Mouse (Mus musculus) myocyte (in vitro differentiated cells): ENCODE measurements around the gene Hyal5.

Source experiments
- CEBPB ChIP-seq: IDR thresholded peaks from 2 replicates; pipeline ENCODE4 v1.6.1; 2011; ENCODE audit warnings: mild to moderate bottlenecking, moderate library complexity; ENCODE audit not compliant: poor library complexity, insufficient read depth, severe bottlenecking
- E2F4 ChIP-seq: IDR thresholded peaks from one replicate; pipeline ENCODE4 v1.6.1; 2011; ENCODE audit warnings: mild to moderate bottlenecking, control low read depth, moderate library complexity; ENCODE audit not compliant: insufficient read depth
- MAX ChIP-seq: IDR thresholded peaks from one replicate; pipeline ENCODE4 v1.6.1; 2011; ENCODE audit warnings: low read depth, mild to moderate bottlenecking, control low read depth
- MYOG ChIP-seq, 3 experiments: IDR thresholded peaks; one replicate each; pipeline ENCODE4 v1.6.1; 2011; ENCODE audit warnings: control low read depth in 2 of 3, low read depth in 2 of 3, mild to moderate bottlenecking in 2 of 3; ENCODE audit not compliant: insufficient read length in 2 of 3, control insufficient read depth in 1 of 3, insufficient read depth in 1 of 3
- POLR2A ChIP-seq: IDR thresholded peaks from one replicate; pipeline ENCODE4 v1.6.1; 2011; ENCODE audit warnings: low read depth, mild to moderate bottlenecking, control low read depth, moderate library complexity; ENCODE audit not compliant: insufficient read length
- POLR2AphosphoS2 ChIP-seq: IDR thresholded peaks from one replicate; pipeline ENCODE4 v1.6.1; 2011; ENCODE audit warnings: low read depth, control low read depth; ENCODE audit not compliant: insufficient read length
- SRF ChIP-seq: IDR thresholded peaks from one replicate; pipeline ENCODE4 v1.6.1; 2011; ENCODE audit warnings: low read depth; ENCODE audit not compliant: control insufficient read depth, insufficient read length
- TCF12 ChIP-seq: IDR thresholded peaks from one replicate; pipeline ENCODE4 v1.6.1; 2011; ENCODE audit warnings: mild to moderate bottlenecking, control low read depth; ENCODE audit not compliant: poor library complexity, insufficient read depth, severe bottlenecking
- USF1 ChIP-seq: IDR thresholded peaks from one replicate; pipeline ENCODE4 v1.6.1; 2011; ENCODE audit warnings: low read depth, mild to moderate bottlenecking, control low read depth, moderate library complexity

DNA sequence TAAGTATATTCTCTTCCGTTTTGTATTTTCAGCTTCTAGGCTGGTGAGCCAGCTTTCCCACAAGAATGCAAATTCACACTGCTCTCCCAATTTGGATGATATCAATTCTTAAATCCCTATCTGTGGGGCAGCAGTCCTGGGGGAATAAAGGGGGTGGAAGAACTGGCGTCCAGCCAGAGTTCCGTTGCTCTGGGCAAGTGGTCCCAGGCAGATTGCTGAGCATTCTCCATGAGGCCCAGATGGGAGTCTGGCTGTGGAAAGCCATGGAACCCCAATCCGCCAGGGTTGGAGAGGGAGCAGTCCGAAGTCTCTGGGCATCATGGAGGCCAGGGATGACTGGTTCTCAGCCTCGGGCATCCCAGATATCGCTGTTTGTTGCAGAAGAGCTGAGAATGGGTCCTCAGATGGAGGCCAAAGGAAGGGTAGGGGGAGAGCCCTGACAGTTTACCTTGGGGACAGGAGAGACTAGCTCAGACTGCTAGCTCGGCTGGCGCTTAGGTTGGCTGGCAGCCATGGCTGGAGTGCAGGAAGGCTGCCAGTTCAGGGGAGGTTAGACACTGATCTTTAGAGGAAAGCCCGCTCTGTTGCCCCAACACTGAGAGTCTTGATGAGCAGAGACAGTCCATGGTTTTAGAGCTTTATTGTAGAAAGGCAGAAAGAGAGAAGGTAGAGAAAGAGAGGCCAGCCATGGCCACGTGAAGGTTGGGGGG is 67.4 kb downstream of the Hyal5 start:
- no peak for TF ChIP-seq MAX
- TF ChIP-seq MYOG (IDR thresholded peaks at IDR 0.05; ENCODE audit: control insufficient read depth in 1 of 3, insufficient read depth in 1 of 3, insufficient read length in 2 of 3, low read depth in 2 of 3): no peak
- no peak for TF ChIP-seq TCF12
- TF ChIP-seq POLR2A: no peak
- no peak for TF ChIP-seq E2F4
- no peak for TF ChIP-seq SRF
- no peak for TF ChIP-seq USF1
- TF ChIP-seq CEBPB: no peak
- TF ChIP-seq POLR2AphosphoS2: no peak
